Mouse (Mus musculus): Measurements from ENCODE around the gene AI481877.

AI481877 gene

GRCm38 (mm10) chr4:59034918-59035785 is 103.6 kb downstream of the AI481877 start, which contains the start of gene Gng10:
Gene Gng10 (plus strand): TSS chr4:59035088.
- DNase-seq (ENCODE audit: low spot score in 2 of 2): peak; percentile 42 to 53

- no peak for DNase-seq (ENCODE audit: low spot score in 2 of 2)
Measured at GRCm38 (mm10) chr4:59034325-59034917, 104.4 kb downstream of the AI481877 start.

DNA sequence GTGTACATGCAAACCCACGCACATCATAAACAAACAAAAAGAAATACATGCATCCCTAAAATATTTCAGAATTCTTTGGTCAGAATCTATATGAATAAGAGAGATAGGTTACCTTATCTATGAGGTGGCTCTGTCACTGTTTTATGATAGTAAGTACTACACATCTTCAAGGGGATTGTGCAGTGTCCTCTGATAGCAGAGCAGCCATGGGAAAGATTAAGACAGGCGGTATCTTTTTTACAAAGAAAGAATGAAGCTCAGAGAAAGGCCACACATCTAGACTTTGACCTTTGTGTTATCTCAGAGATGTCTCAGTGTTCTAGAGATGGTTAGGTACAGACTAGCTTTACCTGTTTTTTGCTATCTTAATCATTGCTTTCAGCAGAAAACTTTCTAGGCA is 121.9 kb downstream of the AI481877 start:
- DNase-seq (ENCODE audit: low spot score in 2 of 2): no peak

- no peak for DNase-seq (ENCODE audit: low spot score in 2 of 2)
Measured at GRCm38 (mm10) chr4:59015181-59015580, 123.6 kb downstream of the AI481877 start.

GRCm38 (mm10) chr4:59011446-59011845 is 127.3 kb downstream of the AI481877 start:
- DNase-seq (ENCODE audit: low spot score in 2 of 2): no peak

DNA sequence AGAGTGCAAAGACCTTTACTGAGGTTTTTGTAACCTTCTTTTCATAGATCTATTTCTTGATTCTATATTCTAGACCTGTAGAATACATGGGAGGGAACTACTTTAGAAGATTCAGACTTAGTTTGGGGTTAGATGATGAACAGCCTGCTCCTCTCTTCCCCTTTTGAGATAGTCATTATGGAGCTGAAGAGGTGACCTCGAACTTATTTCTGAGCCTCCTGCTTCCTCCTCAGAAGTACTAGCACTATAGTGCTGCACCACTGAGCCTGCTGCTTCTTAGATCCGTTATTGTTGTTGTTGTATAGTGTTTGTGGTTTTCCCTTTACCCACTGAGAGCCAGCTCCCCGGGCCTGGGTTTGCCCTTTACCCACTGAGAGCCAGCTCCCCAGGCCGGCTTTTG is 129.1 kb downstream of the AI481877 start:
- no peak for DNase-seq (ENCODE audit: low spot score in 2 of 2)

GRCm38 (mm10) chr4:59009186-59009585 is 129.6 kb downstream of the AI481877 start:
- no peak for DNase-seq (ENCODE audit: low spot score in 2 of 2)

DNA sequence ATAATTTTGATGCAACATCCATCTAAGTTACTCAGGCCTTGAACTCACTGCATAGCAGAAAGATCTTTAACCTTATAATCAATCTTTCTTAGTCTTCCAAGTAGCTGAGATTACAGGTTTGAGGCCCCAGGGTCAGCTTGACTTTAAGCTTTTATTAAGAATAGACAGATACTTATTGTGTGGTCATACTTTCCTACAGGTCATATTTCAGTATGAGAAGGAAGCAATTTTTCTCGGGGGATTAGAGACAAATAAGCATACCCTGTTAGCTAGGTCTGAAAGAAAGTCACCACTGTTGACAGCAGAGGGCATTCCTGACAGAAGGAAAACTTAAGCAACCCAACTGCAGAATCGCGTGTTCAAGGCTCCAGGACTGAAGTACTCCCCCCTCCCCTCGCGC is 130.8 kb downstream of the AI481877 start:
- no peak for DNase-seq (ENCODE audit: low spot score in 2 of 2)

- no peak for DNase-seq (ENCODE audit: low spot score in 2 of 2)
Measured at GRCm38 (mm10) chr4:59007016-59007415, 131.8 kb downstream of the AI481877 start.

DNA sequence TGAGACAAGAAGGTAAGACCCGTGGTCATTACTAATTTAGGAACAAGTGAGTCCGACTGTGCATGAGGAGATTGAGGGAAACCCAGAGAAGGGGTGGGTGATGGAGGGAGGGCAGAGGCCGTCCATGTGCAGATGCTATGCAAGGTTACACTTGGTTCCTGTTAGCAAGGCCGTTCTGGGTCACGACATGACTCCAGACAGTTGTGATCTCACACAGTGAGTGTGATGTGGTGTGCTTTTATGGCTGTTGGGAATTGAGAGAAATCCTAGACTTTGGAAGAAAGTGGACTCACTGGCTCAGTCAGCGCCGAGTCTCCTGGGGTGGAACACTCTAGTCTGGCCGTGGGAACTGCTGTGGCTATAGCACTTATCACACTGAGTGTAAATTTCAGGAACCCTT is 132.6 kb downstream of the AI481877 start:
- no peak for DNase-seq (ENCODE audit: low spot score in 2 of 2)

GRCm38 (mm10) chr4:59003806-59004200 is 135.0 kb downstream of the AI481877 start:
- DNase-seq (ENCODE audit: low spot score in 2 of 2): no peak

- peak; percentile 85 to 88 for DNase-seq (ENCODE audit: low spot score in 2 of 2)
Measured at GRCm38 (mm10) chr4:59002948-59003805, 135.6 kb downstream of the AI481877 start, which contains the start of gene Gm20503. Gene Gm20503 (plus strand): TSS chr4:59003210.

GRCm38 (mm10) chr4:59000614-59001013 is 138.2 kb downstream of the AI481877 start:
- no peak for DNase-seq (ENCODE audit: low spot score in 2 of 2)

DNA sequence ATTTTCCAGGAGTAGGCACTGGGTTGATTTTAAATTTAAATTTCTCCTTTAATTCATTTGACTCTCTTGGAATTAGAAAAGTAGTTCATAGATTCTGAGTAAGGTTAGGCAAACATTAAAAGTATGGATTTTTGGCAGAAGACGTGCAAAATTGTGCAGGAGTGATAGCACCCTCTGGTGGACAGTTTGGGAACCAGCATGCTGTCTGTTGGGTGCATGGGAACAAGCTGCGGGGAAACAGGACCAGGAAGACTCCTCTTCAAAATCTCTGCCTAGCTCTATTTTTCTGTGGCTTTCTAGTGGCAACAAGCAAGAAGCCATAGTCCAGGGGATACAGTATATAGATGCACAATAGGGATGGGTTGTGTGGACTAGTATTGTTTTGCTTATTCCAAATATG is 139.1 kb downstream of the AI481877 start:
- DNase-seq (ENCODE audit: low spot score in 2 of 2): peak; percentile 43 to 46

DNA sequence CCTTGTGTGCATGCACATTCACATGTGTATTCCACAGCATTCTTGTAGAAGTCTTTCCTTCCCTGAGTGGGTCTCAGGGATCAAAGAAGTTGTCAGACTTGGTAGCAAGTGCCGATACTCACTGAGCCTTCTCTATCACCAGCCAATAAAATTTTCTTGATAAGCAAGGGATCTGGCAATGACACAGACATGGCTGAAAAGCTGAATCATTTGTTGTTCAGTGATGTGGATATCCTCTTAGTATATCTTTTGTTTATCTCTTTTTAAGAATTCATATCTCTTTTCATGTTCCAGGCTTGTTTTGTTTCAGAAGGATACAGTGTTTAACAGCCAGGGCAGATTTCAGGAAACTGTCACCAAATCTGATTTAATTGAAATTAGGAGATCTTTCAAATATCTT is 140.1 kb downstream of the AI481877 start:
- DNase-seq (ENCODE audit: low spot score in 2 of 2): no peak

DNA sequence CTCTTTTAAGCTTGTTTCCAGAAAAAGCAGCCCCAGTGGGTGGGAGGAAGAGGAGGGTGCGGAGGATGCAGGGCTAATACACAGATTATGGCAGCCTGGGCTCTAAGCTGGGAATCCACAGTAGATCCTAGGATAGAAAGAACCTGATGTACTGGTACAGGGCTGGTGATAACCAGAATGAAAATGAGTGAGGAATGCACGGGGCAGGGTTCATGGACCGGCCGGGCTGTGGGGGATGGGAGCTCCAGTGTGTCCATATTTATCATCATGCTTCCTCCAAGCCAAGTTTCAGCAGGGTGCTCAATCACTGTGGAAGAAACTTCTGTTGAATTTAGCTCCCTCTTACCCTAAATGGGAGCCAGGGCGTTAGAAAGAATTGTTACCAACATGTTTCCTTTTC is 141.7 kb downstream of the AI481877 start:
- DNase-seq (ENCODE audit: low spot score in 2 of 2): no peak

- DNase-seq (ENCODE audit: low spot score in 2 of 2): no peak
Measured at GRCm38 (mm10) chr4:58995251-58995693, 143.5 kb downstream of the AI481877 start.

DNA sequence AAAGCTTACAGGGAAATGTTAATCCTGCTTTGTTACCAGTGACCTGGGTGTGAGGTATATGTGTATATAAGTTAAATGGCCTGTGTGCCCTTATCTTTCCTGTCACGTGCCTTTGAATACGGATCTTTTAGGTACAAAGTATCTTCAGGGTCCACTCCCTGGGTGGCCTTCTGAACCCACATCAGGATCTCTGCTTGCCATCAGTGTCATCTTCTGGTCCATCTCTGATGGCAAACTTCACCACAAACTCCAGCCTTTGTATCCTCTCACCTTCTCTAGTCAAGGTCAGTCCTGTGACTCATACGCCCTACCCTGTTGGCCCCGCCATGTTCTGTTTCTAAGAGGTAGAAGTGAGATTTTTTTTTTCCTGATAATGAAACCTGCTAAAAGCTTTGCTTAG is 144.0 kb downstream of the AI481877 start, which contains the start of gene Dnajc25:
Gene Dnajc25 (plus strand): TSS at position 301 of the 400 bp plus-strand sequence.
- no peak for DNase-seq (ENCODE audit: low spot score in 2 of 2)
